Mouse (Mus musculus) cerebellum, postnatal 25 days (tissue): ENCODE measurements around the gene Hic2.
"Not testable (repeated sequence)": the region's sequence is repeated elsewhere in the genome, so short reads cannot be mapped to it uniquely, and the experiment has no call there.

Experiments
- DNase-seq, 2 experiments: peaks; one replicate each; pipeline ENCODE4 v3.0.0; 2021; ENCODE audit warnings: mixed read lengths in 2 of 2

Hic2 gene

GRCm38 (mm10) chr16:17232794-17233701 lies at the start of gene Hic2:
Gene Hic2 (plus strand): TSS chr16:17233572.
- peak; percentile 90 to 94 for DNase-seq

DNA sequence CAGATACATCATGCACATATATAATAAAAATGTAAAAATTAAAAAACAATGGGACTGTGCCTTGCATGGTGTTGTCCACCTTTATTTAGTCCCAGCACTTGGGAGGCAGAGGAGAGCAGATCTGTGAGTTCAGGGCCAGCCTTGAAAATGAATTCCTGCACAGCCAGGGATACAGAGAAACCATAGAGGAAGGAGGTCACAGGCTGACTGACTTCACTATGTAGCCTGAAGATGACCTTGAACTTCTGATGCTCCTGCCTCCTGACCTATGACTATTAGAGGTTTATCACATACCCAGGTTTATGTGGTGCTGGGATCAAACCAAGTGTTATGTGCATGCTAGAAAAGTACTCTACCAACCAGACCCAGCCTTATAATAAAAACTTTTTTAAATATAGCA lies 47.9 kb upstream of the Hic2 start:
- no peak for DNase-seq

DNA sequence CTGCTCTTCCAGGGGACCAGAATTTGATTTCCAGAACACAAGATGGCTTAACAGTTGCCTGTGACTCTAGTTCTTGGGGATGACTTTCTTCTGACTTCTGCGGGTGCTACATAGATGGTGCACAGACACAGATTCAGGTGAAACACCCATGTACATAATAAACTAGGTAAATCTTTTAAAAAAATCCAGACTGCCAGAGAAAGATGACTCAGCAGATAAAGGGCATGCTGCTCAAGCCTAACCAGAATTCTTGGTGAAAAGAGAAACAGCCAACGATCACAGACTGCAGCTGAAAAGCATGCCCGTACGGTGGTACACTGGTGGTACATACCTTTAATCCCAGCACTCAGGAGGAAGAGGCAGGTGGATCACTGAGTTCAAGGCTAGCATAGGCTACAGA lies 39.5 kb upstream of the Hic2 start:
- no peak for DNase-seq

GRCm38 (mm10) chr16:17200121-17200952 lies 33.0 kb upstream of the Hic2 start:
- DNase-seq, result no peak

GRCm38 (mm10) chr16:17200953-17201707 lies 32.2 kb upstream of the Hic2 start:
- peak; percentile 88 to 91 for DNase-seq

DNA sequence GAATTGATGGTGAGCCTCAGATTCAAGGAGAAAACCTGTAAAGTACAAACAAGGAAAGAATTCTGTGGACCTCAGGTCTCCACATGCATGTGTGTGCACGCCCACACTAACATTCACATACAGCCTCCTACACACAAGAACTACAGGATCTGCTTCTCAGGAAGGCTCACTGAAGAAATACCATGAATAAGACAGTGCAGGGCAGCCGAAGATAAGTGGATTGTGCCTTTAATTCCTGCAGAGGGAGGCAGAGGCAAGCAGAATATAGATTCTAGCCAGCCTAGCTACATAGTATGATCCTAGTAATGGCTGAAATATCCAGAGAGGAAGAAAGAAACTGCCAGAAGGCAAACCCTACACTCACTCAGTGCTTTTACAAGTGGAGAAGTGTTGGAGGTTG lies 31.4 kb upstream of the Hic2 start:
- DNase-seq, result no peak

- no peak for DNase-seq
Measured at GRCm38 (mm10) chr16:17202549-17202948, 30.8 kb upstream of the Hic2 start, which contains the start of gene Ube2l3. Gene Ube2l3 (minus strand): TSS chr16:17202649.

GRCm38 (mm10) chr16:17204990-17205389 lies 28.4 kb upstream of the Hic2 start:
- peak in 1 of 2 experiments; percentile 44 for DNase-seq

DNA sequence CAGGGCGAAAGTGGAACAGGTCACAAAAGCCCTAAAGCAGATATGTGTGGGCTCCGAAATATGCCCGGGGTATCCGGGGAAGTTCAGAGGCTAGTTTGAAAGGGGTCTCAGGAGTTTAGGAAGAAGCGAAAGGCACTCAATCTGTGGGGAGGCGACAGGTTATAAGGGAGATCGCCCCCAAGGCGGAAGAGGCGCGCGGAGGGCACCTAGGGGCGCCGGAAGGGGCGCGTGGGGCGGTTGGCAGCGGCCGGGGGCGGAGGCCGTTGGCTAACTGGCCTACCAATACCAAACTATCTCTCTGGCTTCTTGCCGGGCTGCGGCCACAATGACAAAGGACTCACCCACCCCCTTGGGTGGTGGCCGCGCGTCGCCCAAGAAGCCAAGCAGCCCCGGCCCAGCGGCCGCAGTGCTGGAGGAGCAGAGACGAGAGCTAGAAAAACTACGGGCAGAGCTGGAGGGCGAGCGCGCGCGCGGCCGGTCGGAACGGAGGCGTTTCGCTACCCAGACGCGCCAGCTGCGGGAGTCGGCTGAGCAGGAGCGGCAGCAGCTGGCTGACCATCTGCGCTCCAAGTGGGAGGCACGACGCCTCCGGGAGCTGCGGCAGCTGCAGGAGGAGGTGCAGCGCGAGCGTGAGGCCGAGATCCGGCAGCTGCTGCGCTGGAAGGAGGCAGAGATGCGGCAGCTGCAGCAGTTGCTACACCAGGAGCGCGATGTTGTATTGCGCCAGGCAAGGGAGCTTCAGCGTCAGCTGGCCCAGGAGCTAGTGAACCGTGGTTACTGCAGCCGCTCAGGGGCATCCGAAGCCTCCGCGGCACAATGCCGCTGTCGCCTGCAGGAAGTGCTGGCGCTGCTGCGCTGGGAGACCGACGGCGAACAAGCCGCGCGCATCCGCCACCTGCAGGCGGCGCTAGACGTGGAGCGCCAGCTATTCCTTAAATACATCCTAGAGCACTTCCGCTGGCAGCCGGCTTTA lies 24.7 kb upstream of the Hic2 start, which contains the start of gene Rimbp3:
Rimbp3 (plus strand) TSS at position 215 of the 973 bp plus-strand sequence.
- peak; percentile 82 to 89 for DNase-seq

- DNase-seq, result peak in 1 of 2 experiments; percentile 43
Measured at GRCm38 (mm10) chr16:17209404-17209960, 23.9 kb upstream of the Hic2 start.

GRCm38 (mm10) chr16:17209981-17210838 lies 23.2 kb upstream of the Hic2 start:
- peak; percentile 92 to 95 for DNase-seq

- DNase-seq, result no peak
Measured at GRCm38 (mm10) chr16:17216934-17217633, 16.3 kb upstream of the Hic2 start.

DNA sequence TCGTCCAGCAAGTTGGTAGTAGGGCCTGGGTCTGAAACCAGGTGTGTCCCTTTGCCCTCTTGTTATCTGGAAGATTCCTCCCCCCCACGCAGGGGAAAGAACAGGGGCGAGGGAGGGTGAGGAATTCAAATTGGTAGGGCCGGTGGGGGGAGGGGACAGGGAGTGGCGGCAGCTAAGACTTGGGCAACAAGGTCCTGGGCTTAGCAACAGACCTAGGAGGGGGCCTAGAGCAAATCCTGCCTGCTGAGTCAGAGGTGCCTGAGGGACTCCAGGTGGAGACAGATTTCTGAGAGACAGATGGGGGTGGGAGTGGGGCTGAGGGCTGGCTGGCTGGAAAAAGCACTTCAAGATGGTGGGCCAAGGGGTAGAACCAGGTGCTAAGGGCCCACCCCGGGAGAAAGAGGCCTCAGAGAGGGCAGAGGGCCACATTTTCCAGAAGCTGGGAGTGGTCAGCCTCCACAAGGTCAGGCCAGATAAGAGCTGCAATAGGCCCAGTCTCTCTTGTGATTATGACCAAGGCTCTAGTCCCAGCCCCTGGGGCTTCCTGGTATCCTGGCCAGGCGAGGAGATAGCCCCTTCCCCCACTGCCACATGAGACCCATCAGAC lies 13.1 kb upstream of the Hic2 start:
- no peak for DNase-seq

DNA sequence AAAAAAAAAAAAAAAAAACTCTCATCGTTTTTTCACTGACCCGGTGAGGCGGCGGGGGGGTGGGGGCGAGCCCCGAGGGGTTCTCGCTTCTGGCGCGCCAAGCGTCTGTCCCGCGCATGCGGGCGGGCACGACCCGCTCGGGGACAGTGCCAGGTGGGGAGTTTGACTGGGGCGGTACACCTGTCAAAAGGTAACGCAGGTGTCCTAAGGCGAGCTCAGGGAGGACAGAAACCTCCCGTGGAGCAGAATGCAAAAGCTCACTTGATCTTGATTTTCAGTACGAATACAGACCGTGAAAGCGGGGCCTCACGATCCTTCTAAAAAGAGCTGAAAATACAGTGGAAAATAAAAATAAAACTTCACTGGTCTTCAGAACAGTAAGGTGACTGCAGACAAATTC lies 11.2 kb upstream of the Hic2 start:
- peak; percentile 93 to 95 for DNase-seq

GRCm38 (mm10) chr16:17225584-17225983 lies 7.8 kb upstream of the Hic2 start:
- no peak for DNase-seq

DNA sequence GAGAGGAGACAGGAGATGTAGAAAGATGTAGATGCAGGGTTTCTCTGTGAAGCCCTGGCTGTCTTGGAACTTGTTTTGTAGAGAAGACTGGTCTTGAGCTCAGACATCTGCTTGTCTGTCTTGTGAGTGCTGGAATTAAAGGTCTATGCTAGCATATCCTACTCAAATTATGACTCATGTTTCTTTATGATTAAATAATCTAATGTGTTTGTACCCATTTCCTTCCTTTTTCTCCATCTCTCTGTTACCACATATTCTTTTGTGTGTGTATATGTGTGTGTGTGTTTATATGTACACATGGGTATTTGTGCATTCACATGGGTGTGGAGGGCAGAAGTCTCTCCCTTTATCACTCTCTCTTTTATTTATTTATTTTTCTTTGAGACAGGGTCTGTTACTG lies 6.9 kb upstream of the Hic2 start:
- DNase-seq, result no peak

DNA sequence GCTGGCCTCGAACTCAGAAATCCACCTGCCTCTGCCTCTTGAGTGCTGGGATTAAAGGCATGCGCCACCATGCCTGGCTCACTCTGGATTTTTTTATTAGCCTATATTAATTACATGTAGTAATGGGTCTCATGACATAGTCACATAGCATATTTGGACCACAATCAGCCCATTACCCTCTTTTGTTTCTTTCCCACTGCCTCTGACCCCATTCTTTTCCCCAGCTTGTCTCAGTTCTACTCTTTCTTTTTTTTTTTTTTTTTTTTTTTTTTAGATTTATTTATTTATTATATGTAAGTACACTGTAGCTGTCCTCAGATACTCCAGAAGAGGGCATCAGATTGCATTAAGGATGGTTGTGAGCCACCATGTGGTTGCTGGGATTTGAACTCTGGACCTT lies 1.8 kb upstream of the Hic2 start:
- DNase-seq, result not testable (repeated sequence)

- DNase-seq, result peak in 1 of 2 experiments; percentile 50
Measured at GRCm38 (mm10) chr16:17233702-17234498, 528 bp downstream of the Hic2 start.
